Mouse (Mus musculus): ENCODE data around the gene Tbck. TPM values are rescaled to one million over a fixed set of nuclear protein-coding genes. Genes with fewer than 3 reads are reported as not detected.

The Tbck gene
- polyA plus RNA-seq, 1 experiment from 2014 or later, result 34.0 TPM

DNA sequence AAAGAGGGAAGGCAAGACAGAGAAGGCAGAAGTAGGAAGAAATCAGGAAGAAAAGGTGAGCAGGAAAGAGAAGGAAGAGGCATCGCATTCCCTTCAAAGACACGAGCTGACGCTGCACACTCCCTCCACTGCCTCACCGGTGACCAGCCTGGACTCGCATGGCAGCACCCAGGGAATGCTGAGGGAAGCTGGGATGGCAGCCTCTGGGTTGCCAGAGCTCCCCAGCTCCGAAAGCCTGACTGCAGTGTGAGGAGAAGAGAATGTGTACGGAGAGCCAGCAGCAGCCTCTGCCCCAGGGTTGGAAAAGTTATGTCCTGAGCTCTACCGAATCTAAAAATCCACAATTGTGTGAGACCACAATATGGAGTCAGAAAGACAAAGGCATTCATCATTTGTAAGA, 155.6 kb downstream of the Tbck start:
- Histone ChIP-seq H3K36me3 (peaks cover 25% of the 10 kb centered on the region), H3K9ac (replicated peaks) (no peak overlapping the region), H3K4me3 (no peak overlapping the region), H3K27ac (replicated peaks) (no peak overlapping the region), H3K27me3 (no peaks in the 10 kb centered on the region), H3K9me3 (no peaks in the 10 kb centered on the region), H3K4me1 (no peaks in the 10 kb centered on the region), H3K4me2 (replicated peaks) (no peak overlapping the region)
- WGBS, result 91% methylated on average over 8 of the region's 8 CpGs
- ATAC-seq (replicated peaks), result no peak

GRCm38 (mm10) chr3:132842676-132843075, 158.7 kb downstream of the Tbck start:
- no peak for ATAC-seq (replicated peaks)
- 90% methylated on average over 6 of the region's 6 CpGs for WGBS

DNA sequence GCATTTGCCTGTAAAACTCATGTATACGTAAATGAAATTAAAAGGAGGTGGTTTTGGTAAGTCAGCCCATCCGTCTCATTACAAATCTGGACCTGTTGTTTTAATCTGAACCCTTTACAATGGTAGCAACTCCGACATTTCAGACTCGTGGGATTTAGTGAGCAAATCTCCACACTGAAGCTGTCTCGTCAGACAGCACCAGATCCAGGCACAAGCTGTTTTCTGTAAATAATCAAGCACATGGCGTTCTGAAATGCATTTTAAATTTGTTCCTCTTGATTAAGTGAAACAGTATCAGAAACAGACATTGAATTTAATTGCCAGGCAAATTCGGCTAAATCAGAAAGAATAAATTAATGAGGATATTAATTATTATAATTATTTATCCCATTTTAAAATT, 165.7 kb downstream of the Tbck start:
- WGBS, result 55% methylated on average over 7 of the region's 7 CpGs
- Histone ChIP-seq H3K27me3 (no peaks in the 10 kb centered on the region), H3K4me2 (replicated peaks) (no peak overlapping the region), H3K9ac (replicated peaks) (no peak overlapping the region), H3K9me3 (no peaks in the 10 kb centered on the region), H3K36me3 (no peaks in the 10 kb centered on the region), H3K27ac (replicated peaks) (no peak overlapping the region), H3K4me3 (no peak overlapping the region), H3K4me1 (peaks cover 14% of the 10 kb centered on the region)
- ATAC-seq (replicated peaks), result no peak

More at GRCm38 (mm10) chr3:132842676-132843075, 158.7 kb downstream of the Tbck start:
- Histone ChIP-seq H3K27me3 (no peaks in the 10 kb centered on the region), H3K9me3 (no peaks in the 10 kb centered on the region), H3K9ac (replicated peaks) (no peak overlapping the region), H3K4me1 (no peaks in the 10 kb centered on the region), H3K36me3 (peaks cover 25% of the 10 kb centered on the region), H3K4me3 (no peak overlapping the region), H3K4me2 (replicated peaks) (no peak overlapping the region), H3K27ac (replicated peaks) (no peak overlapping the region)

DNA sequence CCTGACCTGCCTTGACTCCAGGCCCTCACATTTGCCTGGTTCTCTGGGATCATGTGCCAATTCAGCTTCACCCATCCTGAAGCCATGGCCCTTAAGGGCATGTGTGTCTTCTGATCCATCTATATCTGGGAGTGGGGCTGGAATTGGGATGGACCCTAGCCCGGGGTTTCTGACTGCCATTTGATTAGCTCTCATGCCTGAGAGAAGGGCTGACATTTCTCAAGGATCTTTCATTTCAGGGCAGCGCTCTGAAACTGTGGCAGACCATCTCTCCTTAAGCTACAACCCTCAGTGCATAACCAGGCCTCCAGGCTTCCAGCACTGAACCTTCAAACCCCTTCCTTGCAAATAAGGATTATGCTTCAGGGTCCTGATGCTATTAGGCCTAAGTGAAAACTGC, 166.5 kb downstream of the Tbck start:
- 92% methylated on average over 2 of the region's 2 CpGs for WGBS
- no peak overlapping the region for H3K9ac ChIP-seq (replicated peaks)
- no peaks in the 10 kb centered on the region for H3K27me3 ChIP-seq
- H3K4me2 ChIP-seq (replicated peaks), result no peak overlapping the region
- H3K9me3 ChIP-seq, result no peaks in the 10 kb centered on the region
- H3K4me1 ChIP-seq, result peaks cover 14% of the 10 kb centered on the region
- no peaks in the 10 kb centered on the region for H3K36me3 ChIP-seq
- H3K27ac ChIP-seq (replicated peaks), result no peak overlapping the region
- H3K4me3 ChIP-seq, result no peak overlapping the region
- ATAC-seq (replicated peaks), result no peak

- ATAC-seq (replicated peaks), result peak; percentile 57; the same call in 1 of the 2 replicates
- Histone ChIP-seq H3K4me2 (replicated peaks) (no peak overlapping the region), H3K4me3 (no peak overlapping the region), H3K27ac (replicated peaks) (no peak overlapping the region), H3K36me3 (no peaks in the 10 kb centered on the region), H3K9me3 (no peaks in the 10 kb centered on the region), H3K4me1 (peaks cover 14% of the 10 kb centered on the region), H3K27me3 (no peaks in the 10 kb centered on the region), H3K9ac (replicated peaks) (no peak overlapping the region)
- WGBS, result 58% methylated on average over 1 of the region's 1 CpGs
Measured at GRCm38 (mm10) chr3:132851417-132851816, 167.5 kb downstream of the Tbck start.

- Histone ChIP-seq H3K27me3 (no peaks in the 10 kb centered on the region), H3K27ac (replicated peaks) (no peak overlapping the region), H3K4me1 (peaks cover 14% of the 10 kb centered on the region), H3K36me3 (no peaks in the 10 kb centered on the region), H3K4me3 (no peak overlapping the region), H3K9ac (replicated peaks) (no peak overlapping the region), H3K4me2 (replicated peaks) (0 out of 2 replicates have a peak overlapping the region, but pooled peaks have one; percentile 3), H3K9me3 (no peaks in the 10 kb centered on the region)
- 58% methylated on average over 28 of the region's 28 CpGs for WGBS
- ATAC-seq (replicated peaks), result peak; percentile 27; the same call in 1 of the 2 replicates
Measured at GRCm38 (mm10) chr3:132851841-132852728, 168.1 kb downstream of the Tbck start.

DNA sequence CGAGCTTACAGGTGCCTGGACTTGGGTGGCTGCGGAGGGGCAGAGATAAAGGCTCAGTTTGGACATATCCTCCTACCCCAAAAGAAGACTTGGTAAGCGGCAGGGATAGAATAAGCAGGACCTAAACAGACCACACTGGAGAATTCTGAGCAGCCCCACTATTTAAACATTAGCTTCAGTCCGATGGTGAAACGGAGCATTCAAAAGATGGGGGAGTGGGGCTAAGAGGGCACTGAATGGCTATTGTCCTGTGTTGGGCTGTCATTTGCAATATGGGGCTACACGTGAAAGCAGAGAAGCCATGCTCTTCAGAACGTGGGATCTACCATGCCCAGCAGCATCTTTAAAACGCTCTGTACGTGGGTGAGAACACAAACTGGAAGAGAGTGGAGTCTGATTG, 170.3 kb downstream of the Tbck start:
- Histone ChIP-seq H3K9me3 (no peaks in the 10 kb centered on the region), H3K4me1 (peaks cover 14% of the 10 kb centered on the region), H3K27me3 (no peaks in the 10 kb centered on the region), H3K36me3 (no peaks in the 10 kb centered on the region), H3K27ac (replicated peaks) (no peak overlapping the region), H3K9ac (replicated peaks) (no peak overlapping the region), H3K4me3 (no peak overlapping the region), H3K4me2 (replicated peaks) (no peak overlapping the region)
- no peak for ATAC-seq (replicated peaks)
- 79% methylated on average over 9 of the region's 9 CpGs for WGBS

GRCm38 (mm10) chr3:132855458-132856212, 171.7 kb downstream of the Tbck start:
- Histone ChIP-seq H3K4me2 (replicated peaks) (no peak overlapping the region), H3K36me3 (no peaks in the 10 kb centered on the region), H3K4me1 (peaks cover 7% of the 10 kb centered on the region), H3K9ac (replicated peaks) (no peak overlapping the region), H3K27me3 (no peaks in the 10 kb centered on the region), H3K9me3 (no peaks in the 10 kb centered on the region), H3K27ac (replicated peaks) (no peak overlapping the region), H3K4me3 (no peak overlapping the region)
- WGBS, result 65% methylated on average over 9 of the region's 9 CpGs
- ATAC-seq (replicated peaks), result no peak

DNA sequence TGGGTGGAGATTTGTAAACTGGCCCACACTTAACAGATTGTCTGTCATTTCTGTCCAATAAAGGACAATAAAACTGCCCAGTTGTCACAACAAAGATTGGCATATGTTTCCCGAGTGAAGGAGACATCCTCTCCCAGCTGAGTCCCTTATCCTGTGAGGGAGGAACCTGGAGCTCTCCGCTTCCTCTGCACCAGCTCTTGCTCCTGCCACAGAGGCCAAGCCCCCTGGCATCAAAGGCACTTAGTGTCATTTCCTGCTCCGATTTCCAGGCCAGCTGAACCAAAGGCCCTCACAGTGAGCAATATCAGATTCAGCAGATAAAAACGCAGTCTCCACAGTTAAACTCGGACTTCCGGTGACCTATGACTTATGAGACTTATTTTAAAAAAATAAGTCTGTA, 172.7 kb downstream of the Tbck start:
- peaks cover 7% of the 10 kb centered on the region for H3K4me1 ChIP-seq
- H3K27ac ChIP-seq (replicated peaks), result no peak overlapping the region
- no peaks in the 10 kb centered on the region for H3K9me3 ChIP-seq
- no peak overlapping the region for H3K9ac ChIP-seq (replicated peaks)
- no peak for ATAC-seq (replicated peaks)
- H3K36me3 ChIP-seq, result no peaks in the 10 kb centered on the region
- no peaks in the 10 kb centered on the region for H3K27me3 ChIP-seq
- no peak overlapping the region for H3K4me3 ChIP-seq
- 89% methylated on average over 6 of the region's 6 CpGs for WGBS
- no peak overlapping the region for H3K4me2 ChIP-seq (replicated peaks)

DNA sequence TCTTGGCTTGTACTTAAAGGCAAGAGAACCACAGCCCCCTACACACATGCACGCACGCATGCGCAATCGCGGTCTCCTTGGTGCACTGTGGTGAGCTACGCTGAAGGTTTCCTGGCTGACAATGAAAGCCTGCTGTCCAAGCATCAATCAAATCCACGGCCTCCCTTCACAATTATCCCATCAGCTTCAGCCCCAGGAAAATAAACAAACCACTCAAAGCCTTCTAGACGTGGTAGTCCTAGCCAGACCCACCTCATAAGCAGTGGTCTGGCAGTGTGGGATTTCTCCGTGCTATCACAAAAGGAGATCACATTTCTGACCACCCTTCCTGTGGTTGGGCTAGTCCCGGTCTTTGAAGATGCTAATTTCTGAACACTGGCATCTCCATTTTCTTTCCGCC, 174.9 kb downstream of the Tbck start:
- Histone ChIP-seq H3K4me2 (replicated peaks) (no peak overlapping the region), H3K27ac (replicated peaks) (no peak overlapping the region), H3K9me3 (no peaks in the 10 kb centered on the region), H3K36me3 (no peaks in the 10 kb centered on the region), H3K27me3 (no peaks in the 10 kb centered on the region), H3K9ac (replicated peaks) (no peak overlapping the region), H3K4me3 (no peak overlapping the region), H3K4me1 (no peaks in the 10 kb centered on the region)
- no peak for ATAC-seq (replicated peaks)
- WGBS, result 59% methylated on average over 11 of the region's 11 CpGs

DNA sequence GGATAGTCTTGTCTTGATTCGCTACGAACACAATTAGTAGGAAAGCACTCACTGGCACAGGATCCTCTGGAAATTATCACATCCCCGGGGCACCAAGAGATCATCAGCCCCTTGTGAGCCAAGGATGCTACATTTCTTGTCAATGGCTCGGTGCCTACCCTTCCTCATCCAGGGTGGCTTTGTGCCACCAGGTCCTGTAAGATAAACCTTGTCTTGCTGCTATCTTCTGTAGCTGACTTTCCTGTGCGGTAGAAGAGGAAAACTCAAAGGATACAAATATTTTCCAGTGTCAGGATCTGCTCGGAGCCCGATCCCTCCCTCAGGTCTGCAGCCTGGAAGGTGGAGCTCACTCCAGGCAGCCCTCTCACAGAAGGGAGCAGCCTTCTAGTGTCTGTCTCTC, 175.6 kb downstream of the Tbck start:
- no peak overlapping the region for H3K4me2 ChIP-seq (replicated peaks)

GRCm38 (mm10) chr3:132860796-132861195, 176.9 kb downstream of the Tbck start:
- no peak overlapping the region for H3K27ac ChIP-seq (replicated peaks)
- no peaks in the 10 kb centered on the region for H3K36me3 ChIP-seq
- H3K9ac ChIP-seq (replicated peaks), result no peak overlapping the region
- 84% methylated on average over 8 of the region's 8 CpGs for WGBS
- H3K4me2 ChIP-seq (replicated peaks), result no peak overlapping the region
- no peak overlapping the region for H3K4me3 ChIP-seq
- no peaks in the 10 kb centered on the region for H3K4me1 ChIP-seq
- no peaks in the 10 kb centered on the region for H3K9me3 ChIP-seq
- H3K27me3 ChIP-seq, result no peaks in the 10 kb centered on the region
- no peak for ATAC-seq (replicated peaks)

More for the DNA sequence above, 175.6 kb downstream of the Tbck start:
- no peak overlapping the region for H3K27ac ChIP-seq (replicated peaks)
- ATAC-seq (replicated peaks), result no peak
- WGBS, result 84% methylated on average over 7 of the region's 7 CpGs
- no peak overlapping the region for H3K4me3 ChIP-seq
- no peak overlapping the region for H3K9ac ChIP-seq (replicated peaks)
- H3K4me1 ChIP-seq, result no peaks in the 10 kb centered on the region
- no peaks in the 10 kb centered on the region for H3K36me3 ChIP-seq
- H3K9me3 ChIP-seq, result no peaks in the 10 kb centered on the region
- no peaks in the 10 kb centered on the region for H3K27me3 ChIP-seq

Measured in forebrain, embryonic 15.5 days (tissue).